Mouse (Mus musculus) limb, embryonic 13.5 days (tissue): ENCODE measurements around the gene Coil. TPM values are rescaled to one million over a fixed set of nuclear protein-coding genes. Genes with fewer than 3 reads are reported as not detected.
"Not testable (repeated sequence)": the region's sequence is repeated elsewhere in the genome, so short reads cannot be mapped to it uniquely, and the experiment has no call there.

Experiments used
- ATAC-seq: fragments of 200-750 bp; cut with Nextera tagmentation; 2 replicates; pipeline ENCODE4 v1.8.0; 2017; ENCODE audit warnings: low read depth, moderate number of reproducible peaks, moderate TSS enrichment; ENCODE audit not compliant: low FRiP score
- H3K27ac ChIP-seq: fragments of 300-500 bp; sonication (generic); 2 replicates; pipeline ENCODE4 v1.5.1; 2015; ENCODE audit warnings: inconsistent platforms, mild to moderate bottlenecking, moderate library complexity
- H3K27me3 ChIP-seq: fragments of 300-500 bp; sonication (generic); 2 replicates; pipeline ENCODE4 v1.6.1; 2015; ENCODE audit warnings: mild to moderate bottlenecking, inconsistent platforms
- H3K36me3 ChIP-seq: fragments of 300-500 bp; sonication (generic); 2 replicates; pipeline ENCODE4 v1.6.1; 2015; ENCODE audit warnings: inconsistent platforms, mild to moderate bottlenecking, moderate library complexity
- H3K4me1 ChIP-seq: fragments of 300-500 bp; sonication (generic); 2 replicates; pipeline ENCODE4 v1.6.1; 2015; ENCODE audit warnings: inconsistent platforms
- H3K4me2 ChIP-seq: fragments of 300-500 bp; sonication (generic); replicated peaks from 2 replicates; pipeline ENCODE4 v1.6.1; 2015; ENCODE audit warnings: inconsistent platforms, mild to moderate bottlenecking, moderate library complexity
- H3K4me3 ChIP-seq: fragments of 300-500 bp; sonication (generic); 2 replicates; pipeline ENCODE4 v1.5.1; 2015; ENCODE audit warnings: moderate library complexity, mild to moderate bottlenecking, inconsistent platforms
- H3K9ac ChIP-seq: fragments of 300-500 bp; sonication (generic); 2 replicates; pipeline ENCODE4 v1.6.1; 2015; ENCODE audit warnings: mild to moderate bottlenecking, inconsistent platforms
- H3K9me3 ChIP-seq: fragments of 300-500 bp; sonication (generic); 2 replicates; pipeline ENCODE4 v1.6.1; 2016; ENCODE audit warnings: inconsistent platforms
- WGBS: fragments of 180-500 bp; shearing (Covaris S2); methylation state at CpG from one replicate; pipeline ENCODE4 v1.1.7; 2015; 5-methylcytosine and 5-hydroxymethylcytosine counted together
- polyA plus RNA-seq: library from polyadenylated mRNA; unstranded; fragments of >200 nt; fragmentation: Nextera tagmentation; extraction: Ambion mirVana; gene quantifications from 2 replicates; pipeline ENCODE4 v1.2.1, GENCODE M21; 2015

Gene Coil
- polyA plus RNA-seq, 1 experiment from 2014 or later, result 22.6 TPM

DNA sequence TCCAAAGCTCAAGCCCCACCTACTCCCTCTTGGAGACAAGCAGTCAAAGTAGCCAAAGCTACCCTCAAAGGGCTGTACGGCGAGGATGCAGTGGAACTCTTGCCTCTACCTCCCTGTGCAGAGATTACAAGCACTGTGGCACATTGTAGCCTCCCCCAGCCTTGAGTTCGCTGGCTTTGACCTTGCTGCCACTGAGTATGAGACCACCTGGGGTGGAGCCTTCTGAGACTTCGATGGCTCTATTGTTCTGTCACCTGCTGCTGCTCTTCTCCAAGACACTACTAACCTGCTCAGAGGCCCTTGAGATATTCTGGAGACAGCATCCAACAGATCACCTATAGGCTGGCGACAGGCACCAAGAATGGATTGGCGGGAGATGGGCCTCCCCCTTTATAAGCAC is 60.5 kb downstream of the Coil start:
- H3K4me1 ChIP-seq, result no peaks in the 10 kb centered on the region
- H3K9ac ChIP-seq, result no peak overlapping the region
- H3K27ac ChIP-seq, result no peak overlapping the region
- no peaks in the 10 kb centered on the region for H3K27me3 ChIP-seq
- WGBS, result 85% methylated on average over 6 of the region's 6 CpGs
- H3K36me3 ChIP-seq, result no peaks in the 10 kb centered on the region
- no peak overlapping the region for H3K4me3 ChIP-seq
- H3K4me2 ChIP-seq, result no peak overlapping the region
- no peaks in the 10 kb centered on the region for H3K9me3 ChIP-seq
- no peak for ATAC-seq

DNA sequence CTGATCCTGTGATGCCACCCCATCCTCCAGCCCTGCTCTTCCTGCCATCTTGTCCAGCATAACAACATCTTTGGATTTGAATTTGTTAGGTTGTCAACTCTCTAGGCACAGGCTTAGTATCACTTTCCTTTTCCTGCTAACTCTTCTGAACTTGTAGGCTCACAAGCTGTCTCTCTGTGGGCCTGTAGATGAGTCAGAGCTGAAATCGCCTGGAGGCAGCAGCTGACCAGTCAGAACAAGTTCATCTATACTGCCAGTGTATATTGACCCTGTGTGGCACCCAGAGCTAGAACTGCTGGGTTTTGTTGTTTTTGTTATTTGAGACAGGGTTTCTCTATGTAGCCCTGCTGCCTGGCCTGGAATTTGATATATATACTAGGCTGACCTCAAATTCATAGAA is 61.1 kb downstream of the Coil start:
- no peak for ATAC-seq
- Histone ChIP-seq H3K9ac (no peak overlapping the region), H3K4me3 (no peak overlapping the region), H3K27me3 (no peaks in the 10 kb centered on the region), H3K9me3 (no peaks in the 10 kb centered on the region), H3K27ac (no peak overlapping the region), H3K36me3 (no peaks in the 10 kb centered on the region), H3K4me1 (no peaks in the 10 kb centered on the region), H3K4me2 (no peak overlapping the region)
- 50% methylated on average over 1 of the region's 1 CpGs for WGBS

DNA sequence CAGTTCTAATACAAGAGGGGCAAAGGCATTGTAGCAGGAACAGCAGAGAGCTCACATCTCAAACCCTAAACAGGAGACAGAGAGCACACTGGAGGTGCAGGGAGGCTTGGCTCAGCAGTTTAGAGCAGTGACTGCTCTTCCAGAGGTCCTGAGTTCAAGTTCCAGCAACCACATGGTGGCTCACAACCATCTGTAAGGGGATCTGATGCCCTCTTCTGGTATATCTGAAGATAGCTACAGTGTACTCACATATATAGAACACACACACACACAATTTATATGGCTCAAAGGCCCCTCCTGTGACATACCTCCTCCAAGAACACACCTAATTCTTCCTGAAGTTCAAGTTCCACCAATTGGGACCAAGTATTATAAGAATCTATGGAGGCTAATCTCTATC is 64.5 kb downstream of the Coil start:
- no peaks in the 10 kb centered on the region for H3K27me3 ChIP-seq
- ATAC-seq, result no peak
- no peak overlapping the region for H3K27ac ChIP-seq
- no peak overlapping the region for H3K4me3 ChIP-seq
- no peak overlapping the region for H3K4me2 ChIP-seq
- H3K36me3 ChIP-seq, result peaks cover 16% of the 10 kb centered on the region
- H3K9me3 ChIP-seq, result no peaks in the 10 kb centered on the region
- no peak overlapping the region for H3K9ac ChIP-seq
- H3K4me1 ChIP-seq, result no peaks in the 10 kb centered on the region

DNA sequence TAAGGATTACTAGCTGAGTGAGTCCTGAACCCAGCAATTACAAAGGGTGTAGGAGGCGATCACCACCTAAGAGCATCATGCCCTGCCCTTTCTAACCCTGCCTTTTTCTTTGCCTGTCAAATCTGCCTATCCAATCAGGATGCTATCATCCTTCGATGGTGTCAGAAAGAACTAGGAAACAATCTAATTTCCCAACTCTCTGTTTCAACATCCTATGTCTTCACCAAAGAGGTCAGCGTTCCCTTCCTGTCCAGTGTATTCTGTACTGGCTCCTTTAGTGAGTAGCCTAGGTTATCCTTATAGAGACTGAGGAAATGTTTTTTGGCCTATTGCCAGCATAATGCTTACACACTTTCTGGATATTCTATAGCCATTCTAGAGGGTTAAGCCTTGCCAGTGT is 65.5 kb downstream of the Coil start:
- no peaks in the 10 kb centered on the region for H3K27me3 ChIP-seq
- H3K36me3 ChIP-seq, result peaks cover 26% of the 10 kb centered on the region
- no peak overlapping the region for H3K27ac ChIP-seq
- no peak for ATAC-seq
- H3K4me2 ChIP-seq, result no peak overlapping the region
- WGBS, result 76% methylated on average over 3 of the region's 3 CpGs
- no peak overlapping the region for H3K9ac ChIP-seq
- no peaks in the 10 kb centered on the region for H3K9me3 ChIP-seq
- no peak overlapping the region for H3K4me3 ChIP-seq
- H3K4me1 ChIP-seq, result no peaks in the 10 kb centered on the region

DNA sequence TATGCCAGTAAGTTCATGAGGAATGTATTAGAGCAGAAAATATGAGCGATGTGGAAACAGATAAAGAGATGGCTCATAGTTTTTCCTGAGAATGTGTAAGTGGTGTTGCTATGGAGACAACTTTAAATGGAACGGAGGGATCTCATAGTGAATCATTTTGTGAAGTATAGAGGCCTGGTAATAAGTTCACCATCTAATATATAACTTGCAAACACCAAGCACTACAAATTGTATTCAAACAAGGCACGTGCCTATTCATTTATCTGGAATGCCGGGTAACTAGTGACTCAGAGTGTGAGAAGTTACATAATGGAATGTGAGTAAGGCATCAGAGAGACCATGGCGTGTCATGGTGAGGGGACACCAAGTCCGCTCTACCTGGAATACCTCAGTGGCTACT is 68.4 kb downstream of the Coil start:
- Histone ChIP-seq H3K4me1 (no peaks in the 10 kb centered on the region), H3K27ac (no peak overlapping the region), H3K9ac (no peak overlapping the region), H3K4me3 (no peak overlapping the region), H3K4me2 (no peak overlapping the region), H3K27me3 (no peaks in the 10 kb centered on the region), H3K36me3 (peaks cover 52% of the 10 kb centered on the region), H3K9me3 (no peaks in the 10 kb centered on the region)
- ATAC-seq, result no peak
- WGBS, result 91% methylated on average over 6 of the region's 6 CpGs

DNA sequence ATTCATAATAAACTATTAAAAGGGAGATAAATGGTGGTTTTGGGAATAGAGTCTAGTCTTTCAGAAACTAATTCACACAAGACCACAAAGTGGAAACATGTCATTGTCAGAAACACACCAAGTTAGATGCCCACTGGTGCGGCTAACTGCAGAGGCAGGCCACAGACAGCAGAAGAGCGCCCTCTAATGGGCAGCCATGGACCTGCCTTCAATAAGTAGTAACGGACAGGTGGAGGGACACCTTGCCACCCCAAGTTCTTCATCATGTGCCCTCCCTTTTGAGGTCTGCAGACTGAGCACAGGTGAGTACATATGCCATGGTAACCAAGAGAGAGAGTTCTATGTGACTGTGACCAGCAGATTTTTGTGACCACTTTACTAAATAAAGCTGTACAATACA is 69.3 kb downstream of the Coil start:
- Histone ChIP-seq H3K4me1 (no peaks in the 10 kb centered on the region), H3K27ac (no peak overlapping the region), H3K27me3 (no peaks in the 10 kb centered on the region), H3K4me2 (no peak overlapping the region), H3K9ac (no peak overlapping the region), H3K36me3 (peaks cover 58% of the 10 kb centered on the region), H3K4me3 (no peak overlapping the region), H3K9me3 (no peaks in the 10 kb centered on the region)
- 31% methylated on average over 3 of the region's 3 CpGs for WGBS
- no peak for ATAC-seq

DNA sequence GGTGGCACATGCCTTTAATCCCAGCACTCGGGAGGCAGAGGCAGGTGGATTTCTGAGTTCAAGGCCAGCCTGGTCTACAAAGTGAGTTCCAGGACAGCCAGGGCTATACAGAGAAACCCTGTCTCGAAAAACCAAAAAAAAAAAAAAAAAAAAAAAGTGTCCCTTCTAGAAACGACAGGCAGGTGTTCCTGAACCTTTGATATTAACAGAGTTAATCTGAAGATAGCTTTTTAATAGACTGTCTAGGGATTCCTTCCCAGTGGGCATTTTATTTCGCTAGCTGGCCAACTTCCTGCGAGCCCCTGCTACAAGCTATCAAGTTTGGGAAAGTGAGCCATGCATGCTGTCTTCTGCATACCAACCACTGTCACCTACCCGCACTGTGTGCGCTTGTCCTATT is 71.0 kb downstream of the Coil start:
- not testable (repeated sequence) for H3K4me2 ChIP-seq, H3K9me3 ChIP-seq, H3K4me1 ChIP-seq, H3K27ac ChIP-seq, H3K9ac ChIP-seq, H3K4me3 ChIP-seq, H3K27me3 ChIP-seq, ATAC-seq
- WGBS, result 87% methylated on average over 6 of the region's 7 CpGs
- peaks cover 75% of the 10 kb centered on the region for H3K36me3 ChIP-seq

Other genes starting within 250 kb of the Coil start
- 16.2 and 16.9 TPM in 2 replicates for gene Akap1, start 105.7 kb upstream of the Coil start, polyA plus RNA-seq
- 77.2 and 80.8 TPM in 2 replicates for gene Scpep1, start 14.8 kb upstream of the Coil start, polyA plus RNA-seq
- gene Elobl, start 3.3 kb upstream of the Coil start, polyA plus RNA-seq, result not detected in 2 replicates
- 5.4 and 6.7 TPM in 2 replicates for gene Trim25, start 29.1 kb downstream of the Coil start, polyA plus RNA-seq
- 4.3 and 4.5 TPM in 2 replicates for gene Dgke, start 96.6 kb downstream of the Coil start, polyA plus RNA-seq
- 1.1 and 1.6 TPM in 2 replicates for gene Gm525, start 103.6 kb downstream of the Coil start, polyA plus RNA-seq